Mouse (Mus musculus) embryonic facial prominence, embryonic 12.5 days (tissue): Measurements from ENCODE around the gene Fggy. TPM values are rescaled to one million over a fixed set of nuclear protein-coding genes. Genes with fewer than 3 reads are reported as not detected.

Source experiments
- ATAC-seq: fragments of 200-750 bp; cut with Nextera tagmentation; 2 replicates; pipeline ENCODE4 v1.8.0; 2017; ENCODE audit not compliant: insufficient number of reproducible peaks, insufficient read depth, low FRiP score, low TSS enrichment
- H3K27ac ChIP-seq: fragments of 300-500 bp; sonication (generic); 2 replicates; pipeline ENCODE4 v1.5.1; 2016; ENCODE audit warnings: mild to moderate bottlenecking
- H3K27me3 ChIP-seq: fragments of 300-500 bp; sonication (generic); 2 replicates; pipeline ENCODE4 v1.6.1; 2016; ENCODE audit warnings: mild to moderate bottlenecking, moderate library complexity
- H3K36me3 ChIP-seq: fragments of 300-500 bp; sonication (generic); 2 replicates; pipeline ENCODE4 v1.6.1; 2016; ENCODE audit warnings: mild to moderate bottlenecking
- H3K4me1 ChIP-seq: fragments of 300-500 bp; sonication (generic); 2 replicates; pipeline ENCODE4 v1.6.1; 2016
- H3K4me2 ChIP-seq: fragments of 300-500 bp; sonication (generic); replicated peaks from 2 replicates; pipeline ENCODE4 v1.6.1; 2016; ENCODE audit warnings: mild to moderate bottlenecking, moderate library complexity
- H3K4me3 ChIP-seq: fragments of 300-500 bp; sonication (generic); 2 replicates; pipeline ENCODE4 v1.5.1; 2016; ENCODE audit warnings: mild to moderate bottlenecking
- H3K9ac ChIP-seq: fragments of 300-500 bp; sonication (generic); 2 replicates; pipeline ENCODE4 v1.6.1; 2016; ENCODE audit warnings: mild to moderate bottlenecking, moderate library complexity
- H3K9me3 ChIP-seq: fragments of 300-500 bp; sonication (generic); 2 replicates; pipeline ENCODE4 v1.6.1; 2016; ENCODE audit warnings: mild to moderate bottlenecking, moderate library complexity
- WGBS: fragments of 180-500 bp; shearing (Covaris S2); methylation state at CpG from one replicate; pipeline ENCODE4 v1.1.7; 2016; 5-methylcytosine and 5-hydroxymethylcytosine counted together
- polyA plus RNA-seq: library from polyadenylated mRNA; unstranded; fragments of >200 nt; fragmentation: Nextera tagmentation; extraction: Ambion mirVana; gene quantifications from 2 replicates; pipeline ENCODE4 v1.2.1, GENCODE M21; 2016

The Fggy gene
- polyA plus RNA-seq, 1 experiment from 2014 or later, result 9.4 TPM

- Histone ChIP-seq H3K36me3 (no peaks in the 10 kb centered on the region), H3K4me1 (0 out of 2 replicates have a peak, but pooled peaks cover 8% of the 10 kb centered on the region), H3K9ac (no peak overlapping the region), H3K27ac (no peak overlapping the region), H3K27me3 (no peaks in the 10 kb centered on the region), H3K4me3 (no peak overlapping the region), H3K4me2 (no peak overlapping the region), H3K9me3 (no peaks in the 10 kb centered on the region)
- ATAC-seq, result no peak
- WGBS, result 43% methylated on average over 5 of the region's 5 CpGs
Observed at GRCm38 (mm10) chr4:95644048-95644447, 86.7 kb downstream of the Fggy start.

- 70% methylated on average over 3 of the region's 3 CpGs for WGBS
- ATAC-seq, result no peak
Observed at GRCm38 (mm10) chr4:95648801-95649551, 91.7 kb downstream of the Fggy start.

GRCm38 (mm10) chr4:95649552-95649905, 92.2 kb downstream of the Fggy start:
- Histone ChIP-seq H3K36me3 (no peaks in the 10 kb centered on the region), H3K27ac (no peak overlapping the region), H3K27me3 (no peaks in the 10 kb centered on the region), H3K4me3 (no peak overlapping the region), H3K9ac (no peak overlapping the region), H3K4me2 (no peak overlapping the region), H3K4me1 (peaks cover 31% of the 10 kb centered on the region), H3K9me3 (no peaks in the 10 kb centered on the region)
- no peak for ATAC-seq
- 85% methylated on average over 3 of the region's 3 CpGs for WGBS

More at GRCm38 (mm10) chr4:95648801-95649551, 91.7 kb downstream of the Fggy start:
- no peaks in the 10 kb centered on the region for H3K27me3 ChIP-seq
- H3K4me1 ChIP-seq, result peaks cover 28% of the 10 kb centered on the region
- H3K9me3 ChIP-seq, result no peaks in the 10 kb centered on the region
- H3K4me2 ChIP-seq, result no peak overlapping the region
- H3K9ac ChIP-seq, result no peak overlapping the region
- H3K36me3 ChIP-seq, result no peaks in the 10 kb centered on the region
- H3K4me3 ChIP-seq, result no peak overlapping the region
- H3K27ac ChIP-seq, result no peak overlapping the region

- Histone ChIP-seq H3K27ac (no peak overlapping the region), H3K4me3 (no peak overlapping the region), H3K9ac (no peak overlapping the region), H3K4me2 (no peak overlapping the region), H3K36me3 (no peaks in the 10 kb centered on the region), H3K27me3 (no peaks in the 10 kb centered on the region), H3K9me3 (no peaks in the 10 kb centered on the region), H3K4me1 (peaks cover 31% of the 10 kb centered on the region)
- WGBS, result 66% methylated on average over 6 of the region's 6 CpGs
- no peak for ATAC-seq
Observed at GRCm38 (mm10) chr4:95649980-95650379, 92.7 kb downstream of the Fggy start.

- no peak overlapping the region for H3K4me3 ChIP-seq
- no peak overlapping the region for H3K4me2 ChIP-seq
- 18% methylated on average over 6 of the region's 6 CpGs for WGBS
- no peaks in the 10 kb centered on the region for H3K27me3 ChIP-seq
- no peaks in the 10 kb centered on the region for H3K9me3 ChIP-seq
- H3K9ac ChIP-seq, result no peak overlapping the region
- peaks cover 31% of the 10 kb centered on the region for H3K4me1 ChIP-seq
- no peaks in the 10 kb centered on the region for H3K36me3 ChIP-seq
- peak overlapping the region; percentile 77 for H3K27ac ChIP-seq
- peak; percentile 67; the same call in 1 of the 2 replicates for ATAC-seq
Observed at GRCm38 (mm10) chr4:95652044-95652443, 94.7 kb downstream of the Fggy start.

- no peaks in the 10 kb centered on the region for H3K36me3 ChIP-seq
- no peak overlapping the region for H3K4me2 ChIP-seq
- H3K9me3 ChIP-seq, result no peaks in the 10 kb centered on the region
- no peak overlapping the region for H3K9ac ChIP-seq
- 27% methylated on average over 3 of the region's 4 CpGs for WGBS
- ATAC-seq, result no peak
- peak overlapping the region; percentile 77 for H3K27ac ChIP-seq
- peaks cover 31% of the 10 kb centered on the region for H3K4me1 ChIP-seq
- H3K4me3 ChIP-seq, result no peak overlapping the region
- H3K27me3 ChIP-seq, result no peaks in the 10 kb centered on the region
Observed at GRCm38 (mm10) chr4:95653296-95653912, 96.1 kb downstream of the Fggy start.

- Histone ChIP-seq H3K27me3 (no peaks in the 10 kb centered on the region), H3K4me1 (peaks cover 31% of the 10 kb centered on the region), H3K9ac (no peak overlapping the region), H3K4me3 (no peak overlapping the region), H3K36me3 (no peaks in the 10 kb centered on the region), H3K9me3 (no peaks in the 10 kb centered on the region), H3K4me2 (no peak overlapping the region), H3K27ac (peak overlapping the region; percentile 77)
- WGBS, result 24% methylated on average over 4 of the region's 4 CpGs
- 0 out of 2 replicates have a peak, but pooled peaks have one; percentile 13 for ATAC-seq
Observed at GRCm38 (mm10) chr4:95653913-95654301, 96.6 kb downstream of the Fggy start.

- Histone ChIP-seq H3K9me3 (no peaks in the 10 kb centered on the region), H3K9ac (no peak overlapping the region), H3K27ac (no peak overlapping the region), H3K4me2 (no peak overlapping the region), H3K4me1 (peaks cover 11% of the 10 kb centered on the region), H3K27me3 (no peaks in the 10 kb centered on the region), H3K36me3 (no peaks in the 10 kb centered on the region), H3K4me3 (no peak overlapping the region)
- ATAC-seq, result no peak
- 24% methylated on average over 3 of the region's 3 CpGs for WGBS
Observed at GRCm38 (mm10) chr4:95659024-95659423, 101.7 kb downstream of the Fggy start.

- Histone ChIP-seq H3K4me3 (no peak overlapping the region), H3K27me3 (no peaks in the 10 kb centered on the region), H3K27ac (no peak overlapping the region), H3K9me3 (no peaks in the 10 kb centered on the region), H3K36me3 (no peaks in the 10 kb centered on the region), H3K9ac (no peak overlapping the region), H3K4me1 (peaks cover 6% of the 10 kb centered on the region; the same call in 1 of the 2 replicates), H3K4me2 (no peak overlapping the region)
- 73% methylated on average over 4 of the region's 4 CpGs for WGBS
- no peak for ATAC-seq
Observed at GRCm38 (mm10) chr4:95663596-95663995, 106.3 kb downstream of the Fggy start.

GRCm38 (mm10) chr4:95664327-95664726, 107.0 kb downstream of the Fggy start:
- Histone ChIP-seq H3K4me3 (no peak overlapping the region), H3K27ac (no peak overlapping the region), H3K4me1 (0 out of 2 replicates have a peak, but pooled peaks cover 4% of the 10 kb centered on the region), H3K4me2 (no peak overlapping the region), H3K27me3 (no peaks in the 10 kb centered on the region), H3K9me3 (no peaks in the 10 kb centered on the region), H3K9ac (no peak overlapping the region), H3K36me3 (no peaks in the 10 kb centered on the region)
- 54% methylated on average over 3 of the region's 3 CpGs for WGBS
- no peak for ATAC-seq

- ATAC-seq, result no peak
- Histone ChIP-seq H3K4me2 (no peak overlapping the region), H3K36me3 (no peaks in the 10 kb centered on the region), H3K27me3 (no peaks in the 10 kb centered on the region), H3K4me1 (0 out of 2 replicates have a peak, but pooled peaks cover 5% of the 10 kb centered on the region), H3K9me3 (no peaks in the 10 kb centered on the region), H3K4me3 (no peak overlapping the region), H3K27ac (no peak overlapping the region), H3K9ac (no peak overlapping the region)
- WGBS, result 71% methylated on average over 7 of the region's 7 CpGs
Observed at GRCm38 (mm10) chr4:95666284-95666889, 109.1 kb downstream of the Fggy start.

GRCm38 (mm10) chr4:95666896-95667295, 109.6 kb downstream of the Fggy start:
- no peak overlapping the region for H3K4me2 ChIP-seq
- no peak overlapping the region for H3K4me3 ChIP-seq
- H3K9me3 ChIP-seq, result no peaks in the 10 kb centered on the region
- H3K9ac ChIP-seq, result no peak overlapping the region
- H3K27me3 ChIP-seq, result no peaks in the 10 kb centered on the region
- H3K27ac ChIP-seq, result no peak overlapping the region
- H3K36me3 ChIP-seq, result no peaks in the 10 kb centered on the region
- 91% methylated on average over 2 of the region's 2 CpGs for WGBS
- no peak for ATAC-seq
- H3K4me1 ChIP-seq, result 0 out of 2 replicates have a peak, but pooled peaks cover 5% of the 10 kb centered on the region
